Mouse (Mus musculus): ENCODE results near the gene Ceacam1.
"Not testable (repeated sequence)": the region's sequence is repeated elsewhere in the genome, so short reads cannot be mapped to it uniquely, and the experiment has no call there.

The Ceacam1 gene

DNA sequence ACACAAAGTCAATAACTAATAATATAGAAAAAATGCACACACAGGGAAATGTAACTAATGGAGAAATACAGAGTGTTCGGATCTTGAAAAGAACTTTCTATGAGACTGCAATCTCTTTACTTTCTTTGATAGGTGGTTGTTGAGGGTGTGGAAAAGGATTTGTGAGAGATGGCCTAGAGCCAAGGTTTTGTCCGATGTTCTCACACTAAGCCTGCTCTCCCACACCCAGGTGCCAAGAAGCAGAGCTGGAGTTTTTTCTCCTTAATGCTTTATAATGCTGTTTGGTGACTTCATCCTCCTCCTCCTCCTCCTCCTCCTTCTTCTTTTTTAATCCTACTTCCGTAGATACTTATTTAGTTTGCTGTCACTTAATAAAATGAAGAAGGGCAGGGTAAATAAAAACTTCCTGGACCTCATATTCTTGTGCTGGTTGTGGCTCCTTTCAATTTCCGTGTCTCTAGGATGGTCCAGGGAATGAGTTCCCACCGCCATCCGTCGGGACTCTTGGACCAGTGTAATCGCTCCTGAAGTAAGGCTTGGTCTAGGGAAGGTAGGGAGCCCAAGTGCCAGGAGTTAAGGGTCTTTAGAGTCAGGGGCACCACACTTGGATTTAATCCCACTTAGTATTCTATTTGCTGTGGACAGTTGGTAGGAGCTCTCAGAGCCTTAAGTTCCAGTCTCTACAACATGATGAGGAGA lies 38.1 kb downstream of the Ceacam1 start:
- no peak for DNase-seq

DNA sequence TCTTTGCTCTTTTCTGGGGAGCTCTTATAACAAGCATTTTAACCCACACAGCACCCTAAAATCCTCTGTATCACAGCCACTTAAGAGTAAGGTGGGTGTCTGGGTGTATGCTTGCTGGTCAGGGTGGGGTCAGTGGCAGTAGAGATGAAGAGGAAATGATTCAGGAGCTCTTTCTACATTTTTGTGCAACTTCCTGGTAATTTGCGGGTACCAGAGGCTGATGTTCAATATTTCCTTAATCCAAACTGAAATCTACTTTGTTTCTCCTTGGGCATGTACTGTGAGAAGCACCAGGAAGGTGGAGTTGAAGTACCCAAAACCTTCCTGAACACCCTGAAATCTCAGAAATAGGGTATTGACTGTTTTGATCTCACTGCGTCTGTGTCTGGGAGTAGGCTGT lies 40.7 kb downstream of the Ceacam1 start:
- DNase-seq = no peak

DNA sequence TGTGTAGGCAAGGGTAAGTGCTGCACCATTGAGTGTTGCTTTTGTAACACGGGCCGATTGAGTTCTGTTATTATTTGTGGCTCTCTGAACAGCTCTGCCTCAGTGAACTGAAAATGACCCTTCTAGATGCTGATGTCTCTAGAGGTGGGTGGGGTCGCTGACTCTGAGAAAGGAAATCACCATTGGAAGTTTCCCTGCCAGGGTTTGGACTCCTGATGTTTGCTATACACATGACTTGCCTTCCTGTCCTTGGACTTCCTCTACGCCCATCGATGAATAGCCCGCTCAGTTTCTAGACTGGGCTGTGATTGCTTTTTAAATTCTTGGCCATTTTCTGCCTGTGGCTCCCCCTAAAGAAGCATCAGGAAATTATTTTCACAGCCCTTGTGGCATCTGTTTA lies 41.2 kb downstream of the Ceacam1 start:
- no peak for DNase-seq

DNA sequence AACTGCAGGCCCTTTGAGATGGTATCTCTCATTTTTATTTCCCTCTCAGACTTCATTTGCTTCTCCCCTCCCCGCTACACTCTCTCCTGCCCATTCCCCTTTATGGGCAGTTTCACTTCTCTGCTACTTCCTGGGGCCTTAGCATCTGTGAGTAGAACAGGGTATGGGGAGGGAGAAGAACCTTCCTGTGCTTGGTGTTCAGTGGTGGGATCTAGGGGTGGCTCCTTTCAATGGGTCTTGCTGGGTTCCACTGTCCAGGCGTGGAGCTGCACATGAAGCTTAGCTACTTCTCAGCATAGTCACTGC lies 41.9 kb downstream of the Ceacam1 start:
- DNase-seq = no peak

DNA sequence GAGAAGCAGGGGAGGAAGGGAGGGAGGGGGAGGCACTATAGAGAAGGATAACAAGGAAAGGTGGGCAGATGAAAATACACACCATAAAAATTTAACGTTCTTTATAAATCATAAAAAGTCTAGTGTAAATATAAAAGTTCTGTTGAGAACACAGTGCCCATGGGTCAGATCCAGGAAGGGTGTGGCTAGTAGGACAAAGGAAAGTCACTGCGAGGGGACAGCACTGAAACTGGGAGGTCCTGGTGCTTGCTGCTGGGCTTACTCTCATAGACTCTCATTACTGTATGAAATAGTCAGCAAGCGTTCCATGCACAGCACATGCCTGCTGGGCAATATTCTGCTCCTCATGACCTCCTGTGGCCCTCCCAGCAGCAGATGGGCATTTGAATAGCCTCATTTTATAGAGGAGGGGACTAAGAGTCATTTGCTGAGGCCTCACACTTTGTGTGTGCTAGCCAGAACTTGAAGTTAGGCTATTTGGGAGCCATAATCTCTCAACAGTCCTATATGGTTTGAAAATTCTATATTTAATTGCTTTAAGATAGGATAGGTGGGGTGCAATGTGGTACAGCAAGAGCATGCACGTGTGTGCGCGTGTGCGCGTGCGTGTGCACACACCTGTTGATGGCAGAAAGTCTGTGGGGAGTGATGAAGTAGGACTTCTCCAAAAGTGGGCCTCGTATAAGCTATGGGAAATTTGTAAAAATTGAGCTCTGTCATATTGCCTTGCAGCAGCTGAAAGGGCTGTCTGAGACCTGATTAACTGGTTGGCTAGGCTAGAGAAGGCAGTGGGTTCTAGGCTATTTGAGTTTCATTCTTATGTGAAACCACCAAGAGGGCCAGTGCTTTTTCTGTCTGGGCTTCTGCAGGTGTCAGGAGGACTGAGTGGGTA lies 42.5 kb downstream of the Ceacam1 start:
- no peak for DNase-seq

DNA sequence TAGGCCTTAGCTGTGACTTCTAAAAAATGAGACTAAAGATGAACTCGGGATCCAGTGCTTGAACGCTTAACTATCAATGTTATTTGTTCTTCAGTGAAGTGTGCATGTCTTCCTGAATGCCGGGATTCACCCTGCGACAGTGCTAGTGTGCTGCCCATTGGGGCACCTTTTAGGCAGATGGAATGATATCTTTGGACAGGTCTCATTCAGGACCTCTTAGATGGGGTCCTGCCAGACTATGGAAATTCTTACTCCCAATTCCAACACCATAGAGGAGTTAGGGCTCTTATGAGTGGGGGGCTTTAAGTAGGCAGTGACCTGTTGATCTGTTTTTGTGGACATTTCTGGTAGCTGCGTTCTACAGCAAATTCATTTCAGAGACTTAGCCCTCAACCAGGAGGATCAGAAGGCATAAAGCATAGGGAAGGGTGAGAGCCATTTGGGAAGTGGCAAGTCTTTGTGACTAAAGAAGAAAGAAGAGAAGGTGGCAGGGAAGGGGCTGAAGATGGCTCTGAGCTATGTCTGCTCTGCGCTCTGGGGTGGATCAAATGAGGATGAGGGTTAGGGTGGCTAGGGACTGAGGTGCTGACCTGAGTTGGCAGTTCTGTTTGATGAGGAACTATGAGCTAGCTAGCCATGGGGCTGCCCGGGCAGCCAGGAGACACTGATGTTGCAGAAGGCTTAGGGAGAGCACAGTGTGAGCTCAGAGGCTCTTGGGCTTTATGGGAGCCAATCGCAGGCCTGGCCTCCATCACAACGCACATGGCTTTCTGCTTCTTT lies 43.4 kb downstream of the Ceacam1 start:
- no peak for DNase-seq

DNA sequence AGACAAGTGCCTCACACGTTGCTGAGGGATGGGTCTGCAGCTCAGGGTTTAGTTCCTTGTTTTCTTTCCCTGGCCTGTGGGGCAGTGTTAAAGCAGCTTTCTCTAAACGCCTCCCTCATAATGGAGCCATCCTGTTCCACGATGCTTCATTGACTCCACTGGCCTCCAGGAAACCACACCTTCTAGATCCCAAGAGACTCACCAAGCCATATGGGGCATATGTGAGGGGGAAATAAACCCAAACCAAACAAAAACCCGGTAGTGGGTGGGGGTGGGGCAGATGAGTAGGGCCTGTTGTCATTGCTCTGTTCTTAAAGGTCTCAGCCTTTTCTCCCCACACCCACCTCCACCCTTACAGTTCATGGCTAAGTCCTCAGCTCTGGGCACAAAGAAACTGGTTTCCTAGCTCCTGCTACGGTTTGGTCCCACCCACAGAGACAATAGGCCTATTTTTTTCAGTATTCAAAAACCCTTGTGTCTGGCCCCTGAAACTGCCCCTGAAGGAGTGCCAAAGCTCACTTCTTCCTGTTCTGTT lies 44.3 kb downstream of the Ceacam1 start:
- no peak for DNase-seq

DNA sequence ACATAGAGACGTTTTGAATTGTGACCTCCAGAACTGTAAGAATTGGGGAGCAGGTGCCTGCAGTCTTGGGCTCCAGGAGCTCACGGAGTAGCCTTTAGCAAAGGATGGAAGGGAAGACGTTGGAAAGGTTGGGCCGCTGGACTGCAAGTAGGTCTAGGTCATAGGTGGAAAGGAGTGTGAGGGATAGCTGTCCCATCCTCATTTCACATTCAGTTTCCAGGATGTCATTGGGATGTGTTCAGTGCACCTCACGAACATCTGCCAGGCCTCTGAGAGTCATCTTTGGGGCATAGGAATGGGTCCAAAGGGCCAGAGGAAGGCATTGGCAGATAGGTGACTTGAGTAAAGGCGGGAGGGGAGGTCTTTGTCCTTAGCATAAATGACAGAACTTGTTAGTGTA lies 45.0 kb downstream of the Ceacam1 start:
- no peak for DNase-seq

DNA sequence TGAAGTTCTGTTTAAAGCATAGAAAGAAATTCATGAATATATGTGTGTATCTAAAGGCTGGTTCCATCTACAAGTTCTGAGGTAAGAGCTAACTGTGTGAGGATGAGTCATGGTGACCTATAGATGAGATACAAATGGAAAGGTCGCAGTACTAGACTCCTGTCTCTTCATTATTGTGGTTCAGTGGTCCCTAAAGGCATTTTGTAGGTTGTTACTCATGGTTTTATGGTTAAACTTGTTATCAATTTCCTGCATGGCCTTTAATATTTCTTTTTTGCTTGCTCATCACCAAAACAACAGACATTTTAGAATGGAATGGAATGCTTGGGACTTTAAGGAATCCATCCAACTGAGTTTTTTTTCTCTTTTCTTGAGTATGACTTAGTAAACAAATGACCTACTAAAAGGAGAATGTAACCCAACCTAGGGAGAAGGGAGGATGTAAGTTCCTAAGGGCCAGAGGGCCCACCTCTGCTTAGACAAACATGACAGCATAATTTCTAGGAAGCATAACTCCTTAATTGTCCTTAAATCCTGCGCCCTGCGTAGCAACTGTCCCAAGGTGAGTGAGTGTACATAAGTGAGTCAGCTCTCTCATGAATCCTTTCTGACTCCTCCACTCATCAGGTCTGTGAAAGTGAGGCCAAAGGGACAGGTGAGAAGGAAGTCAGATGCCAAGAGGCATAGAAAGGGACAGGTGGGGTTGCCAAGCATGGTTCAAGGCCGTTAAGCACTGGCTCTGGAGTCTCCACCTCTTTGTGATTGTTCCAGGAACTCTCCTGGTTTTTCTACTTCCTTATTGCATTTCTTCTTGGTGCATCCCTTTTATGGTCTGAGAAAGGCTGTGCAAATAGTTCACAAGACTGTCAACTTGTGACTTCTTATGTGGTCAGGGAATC lies 47.3 kb downstream of the Ceacam1 start:
- no peak for DNase-seq

DNA sequence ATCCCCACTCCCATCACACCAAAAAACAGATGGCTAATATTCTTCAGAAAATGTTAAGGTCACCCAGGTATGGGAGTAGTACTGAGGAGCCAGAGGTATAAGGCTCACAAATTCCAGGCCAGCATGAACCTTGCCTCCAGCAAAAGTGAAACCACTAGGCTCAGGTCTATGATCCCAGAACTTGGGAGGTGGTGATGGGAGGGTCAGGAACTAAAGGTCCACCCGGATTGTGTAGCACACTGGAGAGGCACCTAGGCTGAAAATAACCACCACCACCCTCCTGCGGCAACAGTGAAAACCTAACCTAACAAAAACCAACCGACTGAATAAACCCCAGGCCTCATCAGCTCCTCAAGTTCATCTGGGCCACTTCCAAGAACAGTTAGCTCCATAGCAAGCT lies 49.1 kb downstream of the Ceacam1 start:
- DNase-seq = no peak

DNA sequence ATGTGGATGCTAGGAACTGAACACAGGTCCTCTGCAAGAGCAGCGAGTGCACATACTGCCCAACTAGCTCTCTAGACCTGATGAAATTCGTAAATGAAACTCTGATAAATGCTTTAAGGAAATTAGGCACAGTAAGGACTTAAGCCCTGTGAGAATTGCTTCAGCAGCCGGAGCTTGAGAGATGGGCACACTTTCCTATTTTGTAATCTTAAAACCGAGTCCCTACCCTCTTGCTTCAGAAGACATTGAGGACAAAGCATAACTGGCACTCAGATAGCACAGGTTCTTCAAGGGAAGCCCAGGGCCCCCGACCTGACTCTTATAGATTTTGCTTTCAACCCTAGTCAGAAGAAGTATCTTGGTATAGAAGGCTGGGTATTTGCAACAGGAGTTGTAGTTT lies 50.3 kb downstream of the Ceacam1 start:
- DNase-seq = no peak

DNA sequence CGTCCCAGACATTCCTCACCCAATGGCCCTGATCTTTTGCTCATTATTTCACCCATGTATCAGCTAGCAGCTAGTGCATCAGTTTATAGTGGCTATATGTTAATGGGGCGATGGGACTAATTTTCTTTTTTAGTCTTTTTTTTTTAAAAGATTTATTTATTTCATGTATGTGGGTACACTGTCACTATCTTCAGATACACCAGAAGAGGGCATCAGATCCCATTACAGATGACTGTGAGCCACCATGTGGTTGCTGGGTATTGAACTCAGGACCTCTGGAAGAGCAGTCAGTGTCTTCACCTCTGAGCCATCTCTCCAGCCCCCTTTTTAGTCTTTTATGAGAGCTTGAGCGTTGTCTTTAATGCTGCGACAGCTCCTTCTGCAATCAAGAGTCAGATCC lies 51.0 kb downstream of the Ceacam1 start:
- not testable (repeated sequence) for DNase-seq

DNA sequence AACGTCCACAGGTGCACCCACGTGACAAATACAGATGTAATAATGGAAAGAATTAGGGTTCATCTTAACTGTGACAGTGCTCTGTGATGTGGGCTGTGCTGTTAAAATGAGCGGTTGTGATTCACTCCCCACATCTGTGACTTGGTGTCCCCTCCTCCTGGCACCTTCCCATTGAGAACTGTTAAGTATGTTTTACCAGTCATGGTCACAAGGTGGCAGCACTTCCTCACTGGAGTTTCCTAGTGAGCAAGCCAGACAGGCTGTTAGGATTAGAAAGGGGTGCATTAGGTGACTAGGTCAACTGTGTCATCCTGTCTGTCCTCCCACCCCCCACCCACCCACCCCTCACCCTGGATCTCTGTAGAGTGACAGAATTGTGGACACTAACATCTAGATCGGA lies 53.0 kb downstream of the Ceacam1 start:
- DNase-seq = peak; percentile 63

DNA sequence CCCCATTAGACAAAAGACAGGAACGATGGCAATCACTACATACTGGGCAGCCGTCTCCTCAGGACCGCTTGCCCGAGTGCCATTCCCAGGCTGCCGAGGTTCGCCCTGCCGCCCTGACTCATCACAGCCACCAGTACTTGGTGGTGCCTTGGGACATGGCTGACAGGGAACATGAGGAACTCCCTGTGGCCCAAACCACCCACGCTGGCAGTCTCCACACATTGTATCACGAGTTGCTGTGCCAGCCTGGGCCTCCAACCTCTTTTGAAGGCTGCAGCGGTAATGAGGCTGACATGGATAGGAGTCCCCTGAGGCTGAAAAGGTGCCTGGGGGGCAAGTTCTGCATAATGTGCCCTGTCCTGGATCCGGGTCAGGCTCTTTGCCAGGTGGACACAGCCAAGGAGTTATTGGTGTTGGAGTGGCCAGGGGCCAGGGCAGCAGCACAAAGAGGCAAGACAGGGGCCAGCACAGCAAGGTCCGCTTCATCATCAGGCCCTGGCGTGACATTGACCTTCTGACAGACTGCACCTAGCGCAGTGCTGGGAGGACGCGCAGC lies 55.0 kb downstream of the Ceacam1 start:
- no peak for DNase-seq

DNA sequence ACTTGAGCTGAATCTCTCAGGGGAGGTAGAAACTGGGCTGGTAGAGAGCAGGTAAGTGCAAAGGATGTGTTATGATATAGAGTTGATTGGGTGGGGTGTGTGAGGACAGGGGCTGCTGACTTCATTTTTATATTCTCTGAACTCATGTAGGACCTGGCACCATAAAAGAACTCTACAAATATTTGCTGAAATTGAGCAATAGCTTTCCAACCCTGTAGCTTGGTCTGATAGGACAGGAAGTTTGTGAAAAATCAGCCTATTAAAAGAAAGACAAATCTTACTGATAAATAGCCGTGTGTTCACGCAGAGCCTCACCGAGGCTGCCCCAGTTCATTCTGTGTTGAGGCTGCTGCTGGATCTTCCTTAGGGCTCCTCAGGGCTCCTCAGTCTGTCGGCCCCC lies 57.5 kb downstream of the Ceacam1 start:
- no peak for DNase-seq

DNA sequence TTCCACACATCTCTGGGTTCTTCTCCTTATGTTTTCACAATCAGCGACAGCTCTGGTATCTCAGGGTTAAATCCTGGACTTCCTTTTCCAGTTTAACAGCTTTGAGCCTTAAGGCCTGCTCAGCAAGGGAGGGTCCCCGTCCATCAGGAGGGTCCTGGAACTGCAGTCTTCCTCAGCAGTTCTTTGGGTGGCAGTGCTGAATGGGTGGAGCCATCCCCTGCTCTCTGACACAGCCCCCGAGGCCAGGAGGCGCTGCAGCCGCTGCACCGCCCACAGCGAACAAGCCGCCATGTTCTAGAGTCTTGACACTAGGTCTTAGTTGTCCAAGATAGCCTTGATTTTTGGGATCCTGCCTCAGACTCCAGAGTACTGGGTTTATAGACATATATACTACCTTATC lies 57.9 kb downstream of the Ceacam1 start:
- no peak for DNase-seq

DNA sequence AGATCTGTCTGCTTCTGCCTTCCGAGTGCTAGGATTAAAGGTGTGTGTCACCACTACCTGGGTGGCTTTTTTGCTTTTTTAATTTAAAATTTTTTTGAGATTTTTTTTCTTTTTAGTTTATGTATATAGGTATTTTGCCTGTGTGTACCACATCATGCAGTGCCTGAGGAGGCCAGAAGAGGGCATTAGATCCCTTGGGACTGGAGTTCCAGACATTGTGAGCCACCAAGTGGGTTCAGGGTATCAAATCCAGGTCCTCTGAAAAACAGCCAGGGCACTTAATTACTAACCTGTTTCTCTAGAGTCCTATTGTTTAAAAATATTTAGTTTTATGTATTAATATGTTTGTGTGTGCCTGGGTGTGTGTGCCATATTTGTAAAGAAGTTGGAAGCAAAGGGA lies 59.8 kb downstream of the Ceacam1 start:
- DNase-seq = no peak

DNA sequence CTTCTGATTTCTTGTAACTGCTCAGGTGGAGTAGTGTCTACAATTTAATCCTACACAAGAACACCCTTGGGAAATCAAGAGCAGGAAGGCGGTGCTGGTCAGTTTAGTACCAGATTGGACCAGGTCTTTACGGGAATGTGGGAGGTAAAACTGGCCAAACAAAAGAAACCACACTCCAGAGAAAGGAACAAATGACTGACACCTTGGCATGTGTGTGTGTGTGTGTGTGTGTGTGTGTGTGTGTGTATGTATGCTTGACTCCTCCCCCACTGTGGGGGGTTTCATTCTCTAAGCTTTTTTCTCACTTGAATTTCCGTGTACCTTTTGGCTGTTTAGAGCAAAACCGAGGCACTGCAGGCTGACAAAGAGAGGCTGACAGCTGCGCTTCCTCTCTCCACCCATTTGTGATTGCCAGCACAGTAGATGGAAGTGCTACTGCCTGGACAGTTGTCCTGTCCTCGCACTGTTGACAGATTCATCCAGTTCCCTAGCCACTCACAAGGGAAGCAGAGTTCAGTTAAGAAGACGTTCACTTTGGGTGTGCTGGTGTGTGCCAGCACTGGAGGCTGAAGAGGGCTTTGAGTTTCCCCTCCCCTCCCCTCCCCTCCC lies 64.5 kb downstream of the Ceacam1 start, which contains the start of gene Cxcl17:
TSS of gene Cxcl17 (minus strand) at position 54 of the 609 bp plus-strand sequence.
- DNase-seq = no peak

DNA sequence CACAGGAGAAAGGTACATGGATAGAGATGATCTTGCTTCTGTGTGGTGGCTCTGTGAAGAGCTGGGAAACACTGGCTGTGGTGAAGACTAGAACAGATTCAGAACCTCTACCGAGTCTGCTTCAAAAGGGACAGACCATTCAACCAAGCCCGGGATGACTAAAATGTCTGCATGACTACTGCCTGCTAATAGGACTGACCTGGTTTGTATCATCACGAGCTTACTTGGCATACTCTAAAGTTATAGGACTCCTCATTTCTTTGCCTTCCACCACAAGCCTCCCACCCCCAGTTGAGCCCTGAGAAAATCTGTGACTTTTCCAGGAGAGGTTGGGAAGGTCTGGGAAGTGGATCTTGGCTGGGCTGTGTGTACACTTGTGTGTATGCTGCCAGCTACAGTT lies 65.5 kb downstream of the Ceacam1 start:
- no peak for DNase-seq

Data from right cerebral cortex, postnatal 25 days (tissue).